Mouse (Mus musculus) testis, adult 2 months (tissue): ENCODE data around the gene Plcb4. TPM values are rescaled to one million over a fixed set of nuclear protein-coding genes. Genes with fewer than 3 reads are reported as not detected.
"Not testable (repeated sequence)": the region's sequence is repeated elsewhere in the genome, so short reads cannot be mapped to it uniquely, and the experiment has no call there.

Source experiments
- H3K27ac ChIP-seq: fragments of 200-500 bp; 2 replicates; pipeline ENCODE4 v1.5.1; 2012; ENCODE audit warnings: low read depth, low read length; ENCODE audit not compliant: control insufficient read depth, insufficient read depth
- H3K27me3 ChIP-seq: fragments of 200-500 bp; 2 replicates; pipeline ENCODE4 v1.6.1; 2012; ENCODE audit warnings: mild to moderate bottlenecking, low read length, moderate library complexity; ENCODE audit not compliant: control insufficient read depth, insufficient read depth
- H3K36me3 ChIP-seq: fragments of 200-500 bp; 2 replicates; pipeline ENCODE4 v1.6.1; 2012; ENCODE audit warnings: mild to moderate bottlenecking, low read length; ENCODE audit not compliant: control insufficient read depth, insufficient read depth
- H3K4me1 ChIP-seq: fragments of 200-500 bp; 2 replicates; pipeline ENCODE4 v1.6.1; 2012; ENCODE audit warnings: low read length; ENCODE audit not compliant: control insufficient read depth, insufficient read depth
- H3K4me3 ChIP-seq: fragments of 200-500 bp; 2 replicates; pipeline ENCODE4 v1.5.1; 2012; ENCODE audit warnings: low read depth, mild to moderate bottlenecking, low read length, moderate library complexity, mixed read lengths; ENCODE audit not compliant: control insufficient read depth
- CTCF ChIP-seq: fragments of 200-500 bp; IDR thresholded peaks from 2 replicates; pipeline ENCODE4 v1.5.1; 2012; ENCODE audit warnings: low read depth, mild to moderate bottlenecking, inconsistent platforms, low read length, moderate library complexity; ENCODE audit not compliant: control insufficient read depth, insufficient read depth, insufficient replicate concordance
- POLR2A ChIP-seq: fragments of 200-500 bp; IDR thresholded peaks from 2 replicates; pipeline ENCODE4 v1.6.1; 2012; ENCODE audit warnings: low read depth, mild to moderate bottlenecking, inconsistent platforms, low read length, moderate library complexity; ENCODE audit not compliant: control insufficient read depth
- polyA plus RNA-seq: library from polyadenylated mRNA; depleted of rRNA; stranded (reverse); fragments of >200 nt; gene quantifications from 2 replicates; pipeline ENCODE4 v1.2.3, GENCODE M21; 2012

Gene Plcb4
- polyA plus RNA-seq, 1 experiment = 12.3 TPM

DNA sequence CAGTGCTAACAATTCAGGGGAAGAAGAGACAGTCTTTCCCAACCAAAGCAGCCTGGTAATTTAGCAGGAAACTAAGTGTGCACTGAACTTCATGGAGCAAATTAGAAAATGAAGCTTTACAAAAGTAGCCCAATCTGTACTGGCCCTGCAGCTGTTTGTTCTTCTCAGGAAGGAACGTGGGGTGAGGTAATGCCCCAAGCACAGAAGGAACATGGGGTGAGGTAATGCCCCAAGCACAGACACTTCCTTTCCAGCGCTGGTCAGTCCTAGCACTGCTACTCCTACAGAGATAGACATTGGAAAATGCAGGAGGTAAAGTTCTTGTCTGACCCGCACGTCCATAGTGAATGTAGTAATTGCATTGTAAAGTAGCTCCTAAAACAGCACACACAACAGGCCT is 325.2 kb downstream of the Plcb4 start:
- TF ChIP-seq CTCF (no peak), POLR2A (no peak)
- H3K27ac ChIP-seq = no peak overlapping the region
- H3K36me3 ChIP-seq = no peaks in the 10 kb centered on the region
- H3K4me3 ChIP-seq = no peak overlapping the region
- no peaks in the 10 kb centered on the region for H3K27me3 ChIP-seq
- H3K4me1 ChIP-seq = no peaks in the 10 kb centered on the region

DNA sequence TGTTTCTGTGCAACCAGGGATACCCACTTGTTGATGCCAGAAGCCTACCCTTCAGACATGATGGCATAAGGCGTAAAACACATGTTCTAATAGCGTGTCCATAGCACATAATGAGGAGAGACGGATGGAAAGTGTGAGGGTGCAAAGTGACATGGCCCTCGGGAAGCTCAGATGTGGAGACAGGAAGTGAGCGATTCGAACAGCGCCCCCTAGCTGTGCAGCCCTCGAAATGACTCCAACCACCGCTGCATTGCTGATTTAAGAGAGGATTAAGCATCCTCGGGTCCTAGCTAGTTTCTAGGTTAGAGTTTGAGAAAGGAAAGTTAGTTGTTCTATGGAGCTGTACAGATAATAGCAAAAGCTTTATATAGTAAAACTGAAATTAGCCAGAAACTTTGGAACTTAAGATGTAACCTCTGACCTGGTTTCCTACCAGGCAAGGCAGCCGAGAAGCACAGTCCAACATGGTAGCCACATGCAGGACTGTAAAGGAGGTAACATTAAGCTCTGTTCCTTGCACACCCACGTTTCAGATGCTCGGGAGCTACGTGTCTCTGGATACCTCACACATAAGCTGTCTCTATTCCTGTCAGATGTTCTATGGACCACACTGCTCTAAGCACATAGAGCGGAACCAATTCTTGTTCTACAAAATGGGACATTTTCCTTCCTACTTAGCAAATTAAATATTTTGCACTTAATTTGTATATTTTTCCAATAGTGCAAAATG is 326.9 kb downstream of the Plcb4 start:
- Histone ChIP-seq H3K4me3 (no peak overlapping the region), H3K27me3 (no peaks in the 10 kb centered on the region), H3K4me1 (no peaks in the 10 kb centered on the region), H3K36me3 (no peaks in the 10 kb centered on the region), H3K27ac (no peak overlapping the region)
- TF ChIP-seq CTCF (peak; percentile 64; the same call in 1 of the 2 replicates), POLR2A (no peak)

DNA sequence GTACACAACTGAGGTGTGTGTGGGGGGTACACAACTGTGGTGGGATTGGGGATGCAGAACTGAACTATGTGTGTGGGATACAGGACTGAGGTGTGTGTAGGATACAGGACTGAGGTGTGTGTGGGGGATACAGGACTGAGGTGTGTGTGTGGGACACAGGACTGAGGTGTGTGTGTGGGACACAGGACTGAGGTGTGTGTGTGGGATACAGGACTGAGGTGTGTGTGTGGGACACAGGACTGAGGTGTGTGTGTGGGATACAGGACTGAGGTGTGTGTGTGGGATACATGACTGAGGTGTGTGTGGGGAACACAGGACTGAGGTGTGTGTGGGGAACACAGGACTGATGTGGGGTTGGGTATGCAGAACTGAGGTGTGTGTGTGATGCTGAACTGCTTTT is 329.7 kb downstream of the Plcb4 start:
- H3K36me3 ChIP-seq, H3K4me3 ChIP-seq, H3K4me1 ChIP-seq, H3K27ac ChIP-seq, H3K27me3 ChIP-seq: not testable (repeated sequence)

DNA sequence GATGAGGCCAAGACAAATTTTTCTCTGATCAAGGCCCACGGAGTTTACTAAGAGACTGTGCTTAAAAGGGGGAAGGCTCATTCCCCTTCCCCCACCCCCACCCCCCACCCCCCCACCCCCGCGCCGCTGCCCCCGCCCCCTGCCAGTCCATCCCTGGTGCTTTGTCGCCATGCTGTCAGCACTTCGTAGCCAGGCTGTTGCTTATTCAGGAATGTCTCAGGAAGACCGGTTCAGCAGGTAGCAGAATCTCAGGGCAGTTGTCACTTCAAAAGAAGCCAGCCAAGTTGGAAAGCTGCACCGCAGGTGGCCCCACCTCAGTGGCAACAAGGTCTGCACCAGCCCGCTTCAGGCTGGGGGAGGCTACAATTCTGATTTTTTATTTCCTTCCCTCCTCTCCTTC is 331.9 kb downstream of the Plcb4 start:
- H3K27ac ChIP-seq, H3K36me3 ChIP-seq, H3K27me3 ChIP-seq, H3K4me3 ChIP-seq, H3K4me1 ChIP-seq: not testable (repeated sequence)

DNA sequence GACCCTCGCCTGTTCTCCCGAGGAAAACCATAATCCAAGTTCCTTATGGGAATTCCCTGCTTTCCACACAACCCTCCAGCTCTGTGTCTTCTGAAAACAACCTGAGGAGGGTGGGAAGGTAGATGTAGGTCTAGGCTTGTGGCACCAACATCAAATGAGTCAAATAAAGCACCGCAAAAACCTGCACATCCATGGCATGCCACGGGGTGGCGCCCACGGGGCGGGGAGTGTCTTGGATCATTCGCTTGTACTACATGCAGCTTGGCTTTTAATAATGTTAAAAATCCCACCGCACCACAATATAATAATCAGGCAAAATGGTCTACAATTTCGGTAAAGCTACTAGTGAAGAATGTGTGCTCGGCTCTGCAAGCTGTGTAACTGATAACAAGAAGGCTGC is 334.5 kb downstream of the Plcb4 start:
- no peaks in the 10 kb centered on the region for H3K36me3 ChIP-seq
- H3K27ac ChIP-seq = no peak overlapping the region
- no peaks in the 10 kb centered on the region for H3K27me3 ChIP-seq
- TF ChIP-seq POLR2A (no peak), CTCF (peak; percentile 25; the same call in 1 of the 2 replicates)
- no peaks in the 10 kb centered on the region for H3K4me1 ChIP-seq
- H3K4me3 ChIP-seq = no peak overlapping the region

DNA sequence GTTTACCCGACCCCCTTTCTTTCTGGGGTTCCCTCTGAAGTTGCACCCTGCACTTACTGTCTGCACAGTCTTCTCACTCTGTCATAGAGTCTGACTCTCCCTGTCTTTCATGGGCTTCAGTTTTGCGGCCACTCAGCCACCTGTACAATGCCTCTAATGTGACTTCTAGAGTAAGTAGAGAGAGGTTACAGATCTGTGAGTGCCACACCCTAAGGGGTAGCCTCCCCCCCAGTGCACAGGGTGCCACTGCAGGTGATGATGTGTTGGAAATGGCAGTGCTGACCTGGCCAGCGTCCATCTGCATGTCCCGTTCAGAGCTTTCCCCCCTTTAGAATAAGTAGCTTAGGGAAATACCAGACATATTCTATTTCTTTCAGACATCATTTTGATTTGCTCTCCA is 336.4 kb downstream of the Plcb4 start:
- Histone ChIP-seq H3K4me1 (no peaks in the 10 kb centered on the region), H3K27me3 (no peaks in the 10 kb centered on the region), H3K27ac (no peak overlapping the region), H3K4me3 (no peak overlapping the region), H3K36me3 (no peaks in the 10 kb centered on the region)
- TF ChIP-seq CTCF = no peak
- TF ChIP-seq POLR2A = no peak

DNA sequence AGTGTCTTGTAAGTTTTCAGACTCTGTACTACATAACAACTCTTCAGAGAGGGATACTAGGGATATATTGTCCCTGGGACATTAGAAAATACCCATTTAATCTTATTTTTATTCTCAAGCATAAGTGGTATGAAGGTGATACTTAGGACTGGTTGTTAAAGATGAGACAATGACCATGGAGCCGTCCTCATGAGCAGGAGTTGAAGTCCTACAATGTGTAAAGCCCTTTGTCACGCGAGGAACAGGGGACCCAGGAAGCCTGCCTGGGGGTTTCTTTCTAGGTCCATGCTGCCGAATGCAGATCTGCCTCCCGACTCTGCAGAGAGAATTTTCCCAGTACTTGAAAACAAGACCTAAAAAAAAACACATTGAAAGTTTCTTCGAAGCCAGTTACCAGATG is 338.1 kb downstream of the Plcb4 start:
- no peak for TF ChIP-seq CTCF
- no peak for TF ChIP-seq POLR2A

DNA sequence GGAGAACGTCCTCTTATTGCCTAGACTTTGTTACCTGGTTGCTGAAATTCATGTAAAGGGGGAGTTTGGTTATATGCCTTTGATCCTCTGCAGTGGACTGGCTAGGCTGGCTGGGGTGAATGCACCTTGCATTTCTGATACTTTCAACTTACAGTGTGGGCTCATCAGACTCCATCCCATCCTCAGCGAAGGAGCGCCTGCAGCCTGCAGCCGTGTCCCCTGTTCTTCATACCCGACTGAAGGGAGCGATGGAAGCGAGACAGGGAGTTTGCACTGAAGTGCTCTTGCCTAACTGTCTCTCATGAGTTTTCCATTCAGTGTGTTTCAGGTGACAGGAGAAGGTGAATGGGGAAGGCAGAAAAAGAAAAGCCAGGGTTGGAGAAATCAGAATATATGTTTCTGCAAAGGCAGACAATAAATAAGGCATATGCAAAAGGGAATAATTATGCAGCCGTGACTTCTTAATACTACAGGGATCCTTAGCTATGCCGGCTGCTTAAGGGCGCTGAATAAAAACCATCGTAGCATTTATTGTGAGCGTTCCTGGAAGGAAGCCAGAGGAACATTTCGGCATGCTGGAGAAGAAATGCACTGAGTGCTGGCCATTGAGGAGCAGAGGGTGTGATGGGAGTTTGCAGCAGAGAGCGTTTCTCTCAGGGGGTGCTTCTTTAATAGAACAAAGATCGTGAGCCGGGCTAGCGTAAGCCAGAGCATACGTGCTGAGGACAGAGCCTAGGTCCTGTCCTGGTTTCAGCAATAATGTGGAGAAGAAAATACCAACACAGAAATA is 338.7 kb downstream of the Plcb4 start:
- H3K27me3 ChIP-seq = no peaks in the 10 kb centered on the region
- no peaks in the 10 kb centered on the region for H3K36me3 ChIP-seq
- no peaks in the 10 kb centered on the region for H3K4me1 ChIP-seq
- TF ChIP-seq POLR2A (no peak), CTCF (no peak)
- H3K27ac ChIP-seq = no peak overlapping the region
- no peak overlapping the region for H3K4me3 ChIP-seq

More for the DNA sequence above, 338.1 kb downstream of the Plcb4 start:
- Histone ChIP-seq H3K36me3 (no peaks in the 10 kb centered on the region), H3K4me3 (no peak overlapping the region), H3K27ac (no peak overlapping the region), H3K27me3 (no peaks in the 10 kb centered on the region), H3K4me1 (no peaks in the 10 kb centered on the region)
